Mouse (Mus musculus): Measurements from ENCODE around the gene Psmc4. TPM values are rescaled to one million over a fixed set of nuclear protein-coding genes. Genes with fewer than 3 reads are reported as not detected.

Psmc4 gene
- 384 and 400 TPM in 2 replicates for polyA plus RNA-seq (2015; fragmentation: Nextera tagmentation; extraction: Ambion mirVana)

- peak; percentile 99 for DNase-seq (ENCODE audit: low spot score)
These were observed at the start of gene Psmc4 for GRCm38 (mm10) chr7:28049476-28050409. TSS of gene Psmc4 (minus strand) at chr7:28050101.

GRCm38 (mm10) chr7:28099101-28099500, 49.2 kb upstream of the Psmc4 start:
- no peak for DNase-seq (ENCODE audit: low spot score)

- DNase-seq (ENCODE audit: low spot score) = no peak
These were observed 43.6 kb upstream of the Psmc4 start for GRCm38 (mm10) chr7:28093541-28093940.

GRCm38 (mm10) chr7:28086236-28086635, 36.3 kb upstream of the Psmc4 start:
- DNase-seq (ENCODE audit: low spot score) = no peak

GRCm38 (mm10) chr7:28084215-28084614, 34.3 kb upstream of the Psmc4 start:
- no peak for DNase-seq (ENCODE audit: low spot score)

- DNase-seq (ENCODE audit: low spot score) = no peak
These were observed 20.8 kb upstream of the Psmc4 start, which contains the start of gene Fcgbp for GRCm38 (mm10) chr7:28070531-28071298. TSS of gene Fcgbp (plus strand) at chr7:28071236.

GRCm38 (mm10) chr7:28069546-28070172, 19.8 kb upstream of the Psmc4 start:
- no peak for DNase-seq (ENCODE audit: low spot score)

GRCm38 (mm10) chr7:28068661-28069060, 18.8 kb upstream of the Psmc4 start:
- no peak for DNase-seq (ENCODE audit: low spot score)

- DNase-seq (ENCODE audit: low spot score) = no peak
These were observed 10.1 kb upstream of the Psmc4 start for GRCm38 (mm10) chr7:28059972-28060371.

- DNase-seq (ENCODE audit: low spot score) = no peak
These were observed 3.4 kb upstream of the Psmc4 start for GRCm38 (mm10) chr7:28053046-28053930.

- no peak for DNase-seq (ENCODE audit: low spot score)
These were observed 683 bp upstream of the Psmc4 start for GRCm38 (mm10) chr7:28050584-28050983.

- no peak for DNase-seq (ENCODE audit: low spot score)
These were observed 5.4 kb downstream of the Psmc4 start for GRCm38 (mm10) chr7:28044524-28044923.

GRCm38 (mm10) chr7:28014445-28014810, 35.5 kb downstream of the Psmc4 start:
- peak; percentile 3 for DNase-seq (ENCODE audit: low spot score)

GRCm38 (mm10) chr7:28013549-28014444, 36.1 kb downstream of the Psmc4 start, which contains the start of gene Zfp850:
TSS of gene Zfp850 (minus strand) at chr7:28014115.
- DNase-seq (ENCODE audit: low spot score) = peak; percentile 80

- DNase-seq (ENCODE audit: low spot score) = no peak
These were observed 39.6 kb downstream of the Psmc4 start for GRCm38 (mm10) chr7:28010271-28010670.
